Mouse (Mus musculus): Measurements from ENCODE around the gene Zdhhc24. TPM values are rescaled to one million over a fixed set of nuclear protein-coding genes. Genes with fewer than 3 reads are reported as not detected.
A peak's percentile ranks its signal among the peaks of the same experiment; 100 is the strongest.

The Zdhhc24 gene
- polyA plus RNA-seq, 1 experiment, result 10.3 TPM

GRCm38 (mm10) chr19:4899888-4900287, 21.4 kb downstream of the Zdhhc24 start:
- Histone ChIP-seq H3K27me3 (ENCODE audit: control insufficient read depth, insufficient read depth, low read length, poor library complexity, severe bottlenecking) (no peaks in the 10 kb centered on the region), H3K27ac (ENCODE audit: insufficient read depth, low read length) (no peak overlapping the region), H3K4me3 (ENCODE audit: low read depth, low read length) (no peak overlapping the region), H3K9me3 (replicated peaks; ENCODE audit: control insufficient read depth, insufficient read depth, low read length, poor library complexity, severe bottlenecking) (no peaks in the 10 kb centered on the region), H3K4me1 (ENCODE audit: control insufficient read depth, insufficient read depth, low read length) (no peaks in the 10 kb centered on the region), H3K36me3 (ENCODE audit: control insufficient read depth, insufficient read depth, low read length, poor library complexity, severe bottlenecking) (no peaks in the 10 kb centered on the region), H3K9ac (ENCODE audit: low read depth, poor library complexity, severe bottlenecking) (no peak overlapping the region)
- TF ChIP-seq POLR2A (IDR thresholded peaks at IDR 0.05; ENCODE audit: insufficient read depth, low read length) (no peak), EP300 (IDR thresholded peaks at IDR 0.05; ENCODE audit: insufficient read depth, low read depth, low read length) (no peak), CTCF (IDR thresholded peaks at IDR 0.05; ENCODE audit: low read depth, low read length) (no peak)

- H3K9ac ChIP-seq (ENCODE audit: low read depth, poor library complexity, severe bottlenecking), result peak within 1 kb of the TSS; percentile 60
- no peak within 1 kb of the TSS for H3K27ac ChIP-seq (ENCODE audit: insufficient read depth, low read length)
- TF ChIP-seq EP300 (IDR thresholded peaks at IDR 0.05; ENCODE audit: insufficient read depth, low read depth, low read length) (no peak), CTCF (IDR thresholded peaks at IDR 0.05; ENCODE audit: low read depth, low read length) (no peak), POLR2A (IDR thresholded peaks at IDR 0.05; ENCODE audit: insufficient read depth, low read length) (no peak)
- H3K27me3 ChIP-seq (ENCODE audit: control insufficient read depth, insufficient read depth, low read length, poor library complexity, severe bottlenecking), result no peaks in the 10 kb centered on the region
- peak within 1 kb of the TSS; percentile 90 for H3K4me3 ChIP-seq (ENCODE audit: low read depth, low read length)
- peaks cover 6% of the 10 kb centered on the region; the same call in 1 of the 2 replicates for H3K36me3 ChIP-seq (ENCODE audit: control insufficient read depth, insufficient read depth, low read length, poor library complexity, severe bottlenecking)
- no peaks in the 10 kb centered on the region for H3K9me3 ChIP-seq (replicated peaks; ENCODE audit: control insufficient read depth, insufficient read depth, low read length, poor library complexity, severe bottlenecking)
- no peaks in the 10 kb centered on the region for H3K4me1 ChIP-seq (ENCODE audit: control insufficient read depth, insufficient read depth, low read length)
Observed at GRCm38 (mm10) chr19:4905979-4906794, 27.7 kb downstream of the Zdhhc24 start, which contains the start of gene Bbs1. Bbs1 (minus strand) TSS chr19:4906628.

- no peaks in the 10 kb centered on the region for H3K27me3 ChIP-seq (ENCODE audit: control insufficient read depth, insufficient read depth, low read length, poor library complexity, severe bottlenecking)
- H3K9me3 ChIP-seq (replicated peaks; ENCODE audit: control insufficient read depth, insufficient read depth, low read length, poor library complexity, severe bottlenecking), result no peaks in the 10 kb centered on the region
- H3K27ac ChIP-seq (ENCODE audit: insufficient read depth, low read length), result no peak overlapping the region
- H3K36me3 ChIP-seq (ENCODE audit: control insufficient read depth, insufficient read depth, low read length, poor library complexity, severe bottlenecking), result peaks cover 17% of the 10 kb centered on the region
- no peak overlapping the region for H3K4me3 ChIP-seq (ENCODE audit: low read depth, low read length)
- TF ChIP-seq POLR2A (IDR thresholded peaks at IDR 0.05; ENCODE audit: insufficient read depth, low read length) (no peak), EP300 (IDR thresholded peaks at IDR 0.05; ENCODE audit: insufficient read depth, low read depth, low read length) (no peak), CTCF (IDR thresholded peaks at IDR 0.05; ENCODE audit: low read depth, low read length) (peak; percentile 61)
- H3K9ac ChIP-seq (ENCODE audit: low read depth, poor library complexity, severe bottlenecking), result no peak overlapping the region
- H3K4me1 ChIP-seq (ENCODE audit: control insufficient read depth, insufficient read depth, low read length), result no peaks in the 10 kb centered on the region
Observed at GRCm38 (mm10) chr19:4908107-4908506, 29.6 kb downstream of the Zdhhc24 start.

- no peaks in the 10 kb centered on the region for H3K9me3 ChIP-seq (replicated peaks; ENCODE audit: control insufficient read depth, insufficient read depth, low read length, poor library complexity, severe bottlenecking)
- TF ChIP-seq CTCF (IDR thresholded peaks at IDR 0.05; ENCODE audit: low read depth, low read length) (no peak), POLR2A (IDR thresholded peaks at IDR 0.05; ENCODE audit: insufficient read depth, low read length) (no peak), EP300 (IDR thresholded peaks at IDR 0.05; ENCODE audit: insufficient read depth, low read depth, low read length) (no peak)
- no peak overlapping the region for H3K27ac ChIP-seq (ENCODE audit: insufficient read depth, low read length)
- H3K36me3 ChIP-seq (ENCODE audit: control insufficient read depth, insufficient read depth, low read length, poor library complexity, severe bottlenecking), result peaks cover 29% of the 10 kb centered on the region
- no peaks in the 10 kb centered on the region for H3K4me1 ChIP-seq (ENCODE audit: control insufficient read depth, insufficient read depth, low read length)
- no peaks in the 10 kb centered on the region for H3K27me3 ChIP-seq (ENCODE audit: control insufficient read depth, insufficient read depth, low read length, poor library complexity, severe bottlenecking)
- no peak overlapping the region for H3K4me3 ChIP-seq (ENCODE audit: low read depth, low read length)
- no peak overlapping the region for H3K9ac ChIP-seq (ENCODE audit: low read depth, poor library complexity, severe bottlenecking)
Observed at GRCm38 (mm10) chr19:4909376-4909775, 30.9 kb downstream of the Zdhhc24 start.

- peaks cover 63% of the 10 kb centered on the region for H3K36me3 ChIP-seq (ENCODE audit: control insufficient read depth, insufficient read depth, low read length, poor library complexity, severe bottlenecking)
- H3K4me1 ChIP-seq (ENCODE audit: control insufficient read depth, insufficient read depth, low read length), result peaks cover 2% of the 10 kb centered on the region
- no peak overlapping the region for H3K27ac ChIP-seq (ENCODE audit: insufficient read depth, low read length)
- H3K27me3 ChIP-seq (ENCODE audit: control insufficient read depth, insufficient read depth, low read length, poor library complexity, severe bottlenecking), result no peaks in the 10 kb centered on the region
- no peaks in the 10 kb centered on the region for H3K9me3 ChIP-seq (replicated peaks; ENCODE audit: control insufficient read depth, insufficient read depth, low read length, poor library complexity, severe bottlenecking)
- no peak overlapping the region for H3K9ac ChIP-seq (ENCODE audit: low read depth, poor library complexity, severe bottlenecking)
- TF ChIP-seq POLR2A (IDR thresholded peaks at IDR 0.05; ENCODE audit: insufficient read depth, low read length) (no peak), EP300 (IDR thresholded peaks at IDR 0.05; ENCODE audit: insufficient read depth, low read depth, low read length) (no peak), CTCF (IDR thresholded peaks at IDR 0.05; ENCODE audit: low read depth, low read length) (no peak)
- H3K4me3 ChIP-seq (ENCODE audit: low read depth, low read length), result no peak overlapping the region
Observed at GRCm38 (mm10) chr19:4915924-4916603, 37.6 kb downstream of the Zdhhc24 start.

GRCm38 (mm10) chr19:4916827-4917226, 38.4 kb downstream of the Zdhhc24 start:
- no peak overlapping the region for H3K27ac ChIP-seq (ENCODE audit: insufficient read depth, low read length)
- no peaks in the 10 kb centered on the region for H3K9me3 ChIP-seq (replicated peaks; ENCODE audit: control insufficient read depth, insufficient read depth, low read length, poor library complexity, severe bottlenecking)
- no peak overlapping the region for H3K9ac ChIP-seq (ENCODE audit: low read depth, poor library complexity, severe bottlenecking)
- H3K36me3 ChIP-seq (ENCODE audit: control insufficient read depth, insufficient read depth, low read length, poor library complexity, severe bottlenecking), result peaks cover 68% of the 10 kb centered on the region
- H3K27me3 ChIP-seq (ENCODE audit: control insufficient read depth, insufficient read depth, low read length, poor library complexity, severe bottlenecking), result no peaks in the 10 kb centered on the region
- H3K4me3 ChIP-seq (ENCODE audit: low read depth, low read length), result no peak overlapping the region
- no peak for TF ChIP-seq EP300 (IDR thresholded peaks at IDR 0.05; ENCODE audit: insufficient read depth, low read depth, low read length)
- TF ChIP-seq CTCF (IDR thresholded peaks at IDR 0.05; ENCODE audit: low read depth, low read length), result no peak
- TF ChIP-seq POLR2A (IDR thresholded peaks at IDR 0.05; ENCODE audit: insufficient read depth, low read length), result no peak
- H3K4me1 ChIP-seq (ENCODE audit: control insufficient read depth, insufficient read depth, low read length), result peaks cover 2% of the 10 kb centered on the region

Measured in ES-Bruce4 (cell line).